Mouse (Mus musculus) lung, postnatal 0 days (tissue): ENCODE results near the gene Spesp1.

ENCODE experiments used
- CTCF ChIP-seq: IDR thresholded peaks from 2 replicates; pipeline ENCODE4 v1.5.1; 2016; ENCODE audit warnings: antibody characterized with exemption, mild to moderate bottlenecking
- EP300 ChIP-seq: IDR thresholded peaks from 2 replicates; pipeline ENCODE4 v1.6.1; 2016; ENCODE audit warnings: antibody characterized with exemption, mild to moderate bottlenecking, control low read depth

- TF ChIP-seq CTCF (no peak), EP300 (no peak)
Observed at GRCm38 (mm10) chr9:62276899-62277298, 5.1 kb downstream of the Spesp1 start.
